Mouse (Mus musculus) liver, embryonic 16.5 days (tissue): Measurements from ENCODE around the gene A730071L15Rik. TPM values are rescaled to one million over a fixed set of nuclear protein-coding genes. Genes with fewer than 3 reads are reported as not detected.
A peak's percentile ranks its signal among the peaks of the same experiment; 100 is the strongest.

Experiments used
- ATAC-seq: fragments of 200-750 bp; cut with Nextera tagmentation; 2 replicates; pipeline ENCODE4 v1.8.0; 2017; ENCODE audit warnings: low read depth, mild to moderate bottlenecking, moderate number of reproducible peaks, moderate library complexity
- H3K27ac ChIP-seq: fragments of 300-500 bp; sonication (generic); 2 replicates; pipeline ENCODE4 v1.5.1; 2014; ENCODE audit warnings: mild to moderate bottlenecking, low read length
- H3K27me3 ChIP-seq: fragments of 300-500 bp; sonication (generic); 2 replicates; pipeline ENCODE4 v1.6.1; 2014; ENCODE audit warnings: low read depth, low read length, mixed read lengths; ENCODE audit not compliant: control insufficient read depth, insufficient read depth
- H3K36me3 ChIP-seq: fragments of 300-500 bp; sonication (generic); 2 replicates; pipeline ENCODE4 v1.6.1; 2014; ENCODE audit warnings: mild to moderate bottlenecking; ENCODE audit not compliant: control insufficient read depth, insufficient read depth
- H3K4me1 ChIP-seq: fragments of 300-500 bp; sonication (generic); 2 replicates; pipeline ENCODE4 v1.6.1; 2014; ENCODE audit warnings: low read depth, low read length, mixed read lengths; ENCODE audit not compliant: control insufficient read depth
- H3K4me2 ChIP-seq: fragments of 300-500 bp; sonication (generic); 2 replicates; pipeline ENCODE4 v1.6.1; 2014; ENCODE audit warnings: low read depth, low read length, mixed read lengths
- H3K4me3 ChIP-seq: fragments of 300-500 bp; sonication (generic); 2 replicates; pipeline ENCODE4 v1.5.1; 2014; ENCODE audit warnings: low read depth, mild to moderate bottlenecking, low read length
- H3K9ac ChIP-seq: fragments of 300-500 bp; sonication (generic); 2 replicates; pipeline ENCODE4 v1.6.1; 2014; ENCODE audit warnings: low read depth, low read length
- H3K9me3 ChIP-seq: fragments of 300-500 bp; sonication (generic); replicated peaks from 2 replicates; pipeline ENCODE4 v1.6.1; 2016; ENCODE audit warnings: low read length; ENCODE audit not compliant: control insufficient read depth
- WGBS: fragments of 180-500 bp; shearing (Covaris S2); extraction: QIAGEN DNeasy Blood & Tissue Kit; methylation state at CpG from one replicate; pipeline ENCODE4 v1.1.7; 2014; ENCODE audit not compliant: insufficient replicate concordance; 5-methylcytosine and 5-hydroxymethylcytosine counted together
- polyA plus RNA-seq: library from polyadenylated mRNA; unstranded; fragments of >200 nt; fragmentation: Nextera tagmentation; extraction: Ambion mirVana; gene quantifications from 2 replicates; pipeline ENCODE4 v1.2.1, GENCODE M21; 2015

Gene A730071L15Rik
- polyA plus RNA-seq, 1 experiment from 2014 or later = 0.07 TPM

- no peaks in the 10 kb centered on the region for H3K27me3 ChIP-seq
- no peaks in the 10 kb centered on the region for H3K36me3 ChIP-seq
- H3K4me2 ChIP-seq = peak within 1 kb of the TSS; percentile 93
- H3K9me3 ChIP-seq = no peaks in the 10 kb centered on the region
- H3K4me1 ChIP-seq = peaks cover 15% of the 10 kb centered on the region
- peak within 1 kb of the TSS; percentile 99 for H3K4me3 ChIP-seq
- peak within 1 kb of the TSS; percentile 62 for H3K27ac ChIP-seq
- ATAC-seq = peak; percentile 96
- WGBS = under 1% methylated on average over 39 of the region's 39 CpGs
- peak within 1 kb of the TSS; percentile 86 for H3K9ac ChIP-seq
Observed at GRCm38 (mm10) chr11:6200087-6200569, 299 bp downstream of the A730071L15Rik start, which contains the start of gene Nudcd3. TSS of gene Nudcd3 (minus strand) at chr11:6200415.

- peak overlapping the region; percentile 86 for H3K9ac ChIP-seq
- no peaks in the 10 kb centered on the region for H3K9me3 ChIP-seq
- no peaks in the 10 kb centered on the region for H3K27me3 ChIP-seq
- peak overlapping the region; percentile 99 for H3K4me3 ChIP-seq
- H3K4me1 ChIP-seq = peaks cover 15% of the 10 kb centered on the region
- no peaks in the 10 kb centered on the region for H3K36me3 ChIP-seq
- peak overlapping the region; percentile 93 for H3K4me2 ChIP-seq
- H3K27ac ChIP-seq = no peak overlapping the region
- ATAC-seq = no peak
- WGBS = 23% methylated on average over 9 of the region's 9 CpGs
Observed at GRCm38 (mm10) chr11:6200570-6200969, 741 bp downstream of the A730071L15Rik start.

GRCm38 (mm10) chr11:6207090-6207489, 7.3 kb downstream of the A730071L15Rik start:
- Histone ChIP-seq H3K27ac (no peak overlapping the region), H3K9ac (no peak overlapping the region), H3K4me3 (no peak overlapping the region), H3K4me1 (no peaks in the 10 kb centered on the region), H3K4me2 (no peak overlapping the region), H3K36me3 (no peaks in the 10 kb centered on the region), H3K27me3 (no peaks in the 10 kb centered on the region), H3K9me3 (peaks cover 2% of the 10 kb centered on the region; the same call in 1 of the 2 replicates)
- WGBS = 37% methylated on average over 2 of the region's 2 CpGs
- ATAC-seq = no peak

- H3K36me3 ChIP-seq = no peaks in the 10 kb centered on the region
- no peak overlapping the region for H3K9ac ChIP-seq
- no peaks in the 10 kb centered on the region for H3K4me1 ChIP-seq
- no peak overlapping the region for H3K4me2 ChIP-seq
- H3K27me3 ChIP-seq = no peaks in the 10 kb centered on the region
- WGBS = 70% methylated on average over 1 of the region's 1 CpGs
- H3K27ac ChIP-seq = no peak overlapping the region
- H3K4me3 ChIP-seq = no peak overlapping the region
- peaks cover 2% of the 10 kb centered on the region; the same call in 1 of the 2 replicates for H3K9me3 ChIP-seq
- no peak for ATAC-seq
Observed at GRCm38 (mm10) chr11:6208158-6208557, 8.3 kb downstream of the A730071L15Rik start.

GRCm38 (mm10) chr11:6216834-6217233, 17.0 kb downstream of the A730071L15Rik start:
- Histone ChIP-seq H3K9ac (no peak overlapping the region), H3K4me2 (no peak overlapping the region), H3K4me1 (no peaks in the 10 kb centered on the region), H3K9me3 (no peaks in the 10 kb centered on the region), H3K36me3 (no peaks in the 10 kb centered on the region), H3K4me3 (no peak overlapping the region), H3K27ac (no peak overlapping the region), H3K27me3 (no peaks in the 10 kb centered on the region)
- no peak for ATAC-seq
- WGBS = 59% methylated on average over 3 of the region's 3 CpGs

GRCm38 (mm10) chr11:6218189-6218896, 18.5 kb downstream of the A730071L15Rik start:
- Histone ChIP-seq H3K4me1 (no peaks in the 10 kb centered on the region), H3K36me3 (no peaks in the 10 kb centered on the region), H3K4me3 (no peak overlapping the region), H3K9me3 (no peaks in the 10 kb centered on the region), H3K27ac (no peak overlapping the region), H3K9ac (no peak overlapping the region), H3K4me2 (no peak overlapping the region), H3K27me3 (no peaks in the 10 kb centered on the region)
- ATAC-seq = no peak
- WGBS = 42% methylated on average over 11 of the region's 11 CpGs

GRCm38 (mm10) chr11:6219967-6220366, 20.1 kb downstream of the A730071L15Rik start:
- H3K27me3 ChIP-seq = no peaks in the 10 kb centered on the region
- no peak overlapping the region for H3K9ac ChIP-seq
- 68% methylated on average over 6 of the region's 6 CpGs for whole genome bisulfite sequencing
- H3K9me3 ChIP-seq = no peaks in the 10 kb centered on the region
- H3K4me1 ChIP-seq = no peaks in the 10 kb centered on the region
- no peak overlapping the region for H3K4me3 ChIP-seq
- no peak overlapping the region for H3K4me2 ChIP-seq
- no peak for ATAC-seq
- H3K27ac ChIP-seq = no peak overlapping the region
- H3K36me3 ChIP-seq = no peaks in the 10 kb centered on the region

GRCm38 (mm10) chr11:6222187-6222586, 22.4 kb downstream of the A730071L15Rik start:
- Histone ChIP-seq H3K9ac (no peak overlapping the region), H3K27me3 (no peaks in the 10 kb centered on the region), H3K4me1 (no peaks in the 10 kb centered on the region), H3K36me3 (no peaks in the 10 kb centered on the region), H3K4me2 (no peak overlapping the region), H3K9me3 (no peaks in the 10 kb centered on the region), H3K4me3 (no peak overlapping the region), H3K27ac (no peak overlapping the region)
- no peak for ATAC-seq
- 81% methylated on average over 10 of the region's 10 CpGs for WGBS

GRCm38 (mm10) chr11:6224541-6225229, 24.9 kb downstream of the A730071L15Rik start:
- no peak overlapping the region for H3K4me3 ChIP-seq
- 60% methylated on average over 14 of the region's 14 CpGs for WGBS
- no peak overlapping the region for H3K9ac ChIP-seq

More at GRCm38 (mm10) chr11:6224541-6225229, 24.9 kb downstream of the A730071L15Rik start:
- H3K4me1 ChIP-seq = no peaks in the 10 kb centered on the region
- H3K36me3 ChIP-seq = no peaks in the 10 kb centered on the region
- no peak overlapping the region for H3K4me2 ChIP-seq
- no peaks in the 10 kb centered on the region for H3K9me3 ChIP-seq
- no peak for ATAC-seq
- no peaks in the 10 kb centered on the region for H3K27me3 ChIP-seq
- H3K27ac ChIP-seq = no peak overlapping the region
